Mouse (Mus musculus): ENCODE data around the gene Cacna1d. TPM values are rescaled to one million over a fixed set of nuclear protein-coding genes. Genes with fewer than 3 reads are reported as not detected.

Cacna1d gene
- 6.8 and 7.2 TPM in 2 replicates for polyA plus RNA-seq (2014; fragmentation: Nextera tagmentation; extraction: Ambion mirVana)

DNA sequence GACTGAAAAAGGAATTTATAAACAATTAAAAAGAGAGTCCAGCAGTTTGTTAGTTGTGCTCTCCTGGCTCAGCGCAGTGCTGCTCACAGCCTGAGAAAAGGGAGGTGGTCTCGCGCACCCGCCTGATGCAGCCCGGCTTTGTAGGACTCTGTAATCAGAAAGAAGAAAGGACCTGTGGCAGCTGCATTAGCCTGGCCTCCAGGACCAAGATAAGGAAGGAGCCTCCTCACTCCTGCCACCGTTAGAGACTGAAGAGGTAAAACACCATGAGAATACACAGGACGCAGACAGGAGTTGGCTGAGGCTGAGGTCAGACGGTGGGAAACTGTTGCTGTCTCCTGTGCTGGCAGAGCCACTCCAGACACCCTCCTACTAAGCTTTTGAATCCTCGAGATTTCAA is at the start of gene Cacna1d:
Gene Cacna1d, minus strand, starts transcription at position 114 of the 400 bp plus-strand sequence.
- Histone ChIP-seq H3K4me2 (ENCODE audit: low read length) (no peak within 1 kb of the TSS), H3K4me3 (ENCODE audit: low read depth, low read length) (no peak within 1 kb of the TSS), H3K27me3 (replicated peaks; ENCODE audit: control insufficient read depth, insufficient read depth, low read length) (no peaks in the 10 kb centered on the region), H3K9ac (ENCODE audit: low read length) (no peak within 1 kb of the TSS), H3K9me3 (ENCODE audit: control insufficient read depth, low read length) (no peaks in the 10 kb centered on the region), H3K36me3 (ENCODE audit: control insufficient read depth, insufficient read depth, low read length) (peaks cover 79% of the 10 kb centered on the region), H3K4me1 (replicated peaks; ENCODE audit: control insufficient read depth, insufficient read depth, low read length) (no peaks in the 10 kb centered on the region), H3K27ac (ENCODE audit: low read depth) (peak within 1 kb of the TSS; percentile 57)
- DNase-seq (ENCODE audit: low spot score) (no peak), ATAC-seq (replicated peaks; ENCODE audit: low FRiP score, low TSS enrichment, low read depth) (no peak)
- WGBS: 49% methylated on average over 9 of the region's 9 CpGs

- no peak for ATAC-seq (replicated peaks; ENCODE audit: low FRiP score, low TSS enrichment, low read depth)
- no peak for DNase-seq (ENCODE audit: low spot score)
- Histone ChIP-seq H3K9ac (ENCODE audit: low read length) (no peak overlapping the region), H3K27me3 (replicated peaks; ENCODE audit: control insufficient read depth, insufficient read depth, low read length) (no peaks in the 10 kb centered on the region), H3K36me3 (ENCODE audit: control insufficient read depth, insufficient read depth, low read length) (no peaks in the 10 kb centered on the region), H3K4me2 (ENCODE audit: low read length) (no peak overlapping the region), H3K9me3 (ENCODE audit: control insufficient read depth, low read length) (no peaks in the 10 kb centered on the region), H3K4me1 (replicated peaks; ENCODE audit: control insufficient read depth, insufficient read depth, low read length) (no peaks in the 10 kb centered on the region), H3K27ac (ENCODE audit: low read depth) (no peak overlapping the region), H3K4me3 (ENCODE audit: low read depth, low read length) (no peak overlapping the region)
- WGBS: 81% methylated on average over 6 of the region's 6 CpGs
Measured at GRCm38 (mm10) chr14:30533780-30534450, 42.7 kb upstream of the Cacna1d start.

GRCm38 (mm10) chr14:30531896-30532295 is 40.6 kb upstream of the Cacna1d start:
- ATAC-seq (replicated peaks; ENCODE audit: low FRiP score, low TSS enrichment, low read depth) (no peak), DNase-seq (ENCODE audit: low spot score) (no peak)
- Histone ChIP-seq H3K4me2 (ENCODE audit: low read length) (no peak overlapping the region), H3K36me3 (ENCODE audit: control insufficient read depth, insufficient read depth, low read length) (peaks cover 10% of the 10 kb centered on the region; the same call in 1 of the 2 replicates), H3K9me3 (ENCODE audit: control insufficient read depth, low read length) (no peaks in the 10 kb centered on the region), H3K9ac (ENCODE audit: low read length) (no peak overlapping the region), H3K27ac (ENCODE audit: low read depth) (no peak overlapping the region), H3K4me3 (ENCODE audit: low read depth, low read length) (no peak overlapping the region), H3K4me1 (replicated peaks; ENCODE audit: control insufficient read depth, insufficient read depth, low read length) (no peaks in the 10 kb centered on the region), H3K27me3 (replicated peaks; ENCODE audit: control insufficient read depth, insufficient read depth, low read length) (no peaks in the 10 kb centered on the region)
- 92% methylated on average over 6 of the region's 6 CpGs for WGBS

DNA sequence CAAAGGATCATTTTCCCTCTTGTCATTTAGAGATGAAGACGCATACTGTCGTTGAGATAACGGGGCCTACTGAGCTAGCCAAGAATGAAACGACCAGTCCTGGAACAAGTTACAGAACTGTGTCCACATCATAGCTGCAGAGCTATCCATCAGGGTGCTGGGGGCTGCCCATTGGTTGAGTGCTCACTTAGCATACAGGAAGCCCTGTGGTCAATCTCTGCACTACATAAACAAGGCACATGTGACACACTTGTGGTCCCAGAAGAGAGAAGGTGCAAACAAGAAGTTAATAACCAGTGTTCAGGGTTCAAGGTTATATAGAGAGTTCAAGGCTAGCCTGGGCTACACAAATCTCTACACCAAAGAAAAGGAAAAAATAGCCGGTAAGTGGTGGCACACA is 40.2 kb upstream of the Cacna1d start:
- WGBS: 88% methylated on average over 5 of the region's 5 CpGs
- no peak for DNase-seq (ENCODE audit: low spot score)

GRCm38 (mm10) chr14:30530726-30531269 is 39.5 kb upstream of the Cacna1d start:
- WGBS: 66% methylated on average over 8 of the region's 8 CpGs
- H3K4me2 ChIP-seq (ENCODE audit: low read length): no peak overlapping the region
- DNase-seq (ENCODE audit: low spot score): no peak
- H3K27me3 ChIP-seq (replicated peaks; ENCODE audit: control insufficient read depth, insufficient read depth, low read length): no peaks in the 10 kb centered on the region
- H3K4me3 ChIP-seq (ENCODE audit: low read depth, low read length): no peak overlapping the region
- H3K9me3 ChIP-seq (ENCODE audit: control insufficient read depth, low read length): no peaks in the 10 kb centered on the region
- H3K36me3 ChIP-seq (ENCODE audit: control insufficient read depth, insufficient read depth, low read length): peaks cover 18% of the 10 kb centered on the region
- H3K9ac ChIP-seq (ENCODE audit: low read length): no peak overlapping the region
- H3K4me1 ChIP-seq (replicated peaks; ENCODE audit: control insufficient read depth, insufficient read depth, low read length): no peaks in the 10 kb centered on the region
- ATAC-seq (replicated peaks; ENCODE audit: low FRiP score, low TSS enrichment, low read depth): no peak
- H3K27ac ChIP-seq (ENCODE audit: low read depth): no peak overlapping the region

More for the DNA sequence above, 40.2 kb upstream of the Cacna1d start:
- Histone ChIP-seq H3K4me3 (ENCODE audit: low read depth, low read length) (no peak overlapping the region), H3K9me3 (ENCODE audit: control insufficient read depth, low read length) (no peaks in the 10 kb centered on the region), H3K9ac (ENCODE audit: low read length) (no peak overlapping the region), H3K36me3 (ENCODE audit: control insufficient read depth, insufficient read depth, low read length) (peaks cover 13% of the 10 kb centered on the region), H3K27ac (ENCODE audit: low read depth) (no peak overlapping the region), H3K4me2 (ENCODE audit: low read length) (no peak overlapping the region), H3K4me1 (replicated peaks; ENCODE audit: control insufficient read depth, insufficient read depth, low read length) (no peaks in the 10 kb centered on the region), H3K27me3 (replicated peaks; ENCODE audit: control insufficient read depth, insufficient read depth, low read length) (no peaks in the 10 kb centered on the region)
- ATAC-seq (replicated peaks; ENCODE audit: low FRiP score, low TSS enrichment, low read depth): no peak

- ATAC-seq (replicated peaks; ENCODE audit: low FRiP score, low TSS enrichment, low read depth) (no peak), DNase-seq (ENCODE audit: low spot score) (no peak)
- Histone ChIP-seq H3K4me2 (ENCODE audit: low read length) (no peak overlapping the region), H3K27me3 (replicated peaks; ENCODE audit: control insufficient read depth, insufficient read depth, low read length) (no peaks in the 10 kb centered on the region), H3K27ac (ENCODE audit: low read depth) (no peak overlapping the region), H3K4me3 (ENCODE audit: low read depth, low read length) (no peak overlapping the region), H3K9ac (ENCODE audit: low read length) (no peak overlapping the region), H3K9me3 (ENCODE audit: control insufficient read depth, low read length) (no peaks in the 10 kb centered on the region), H3K36me3 (ENCODE audit: control insufficient read depth, insufficient read depth, low read length) (peaks cover 31% of the 10 kb centered on the region), H3K4me1 (replicated peaks; ENCODE audit: control insufficient read depth, insufficient read depth, low read length) (no peaks in the 10 kb centered on the region)
- 97% methylated on average over 12 of the region's 12 CpGs for WGBS
Measured at GRCm38 (mm10) chr14:30529454-30529853, 38.2 kb upstream of the Cacna1d start.

DNA sequence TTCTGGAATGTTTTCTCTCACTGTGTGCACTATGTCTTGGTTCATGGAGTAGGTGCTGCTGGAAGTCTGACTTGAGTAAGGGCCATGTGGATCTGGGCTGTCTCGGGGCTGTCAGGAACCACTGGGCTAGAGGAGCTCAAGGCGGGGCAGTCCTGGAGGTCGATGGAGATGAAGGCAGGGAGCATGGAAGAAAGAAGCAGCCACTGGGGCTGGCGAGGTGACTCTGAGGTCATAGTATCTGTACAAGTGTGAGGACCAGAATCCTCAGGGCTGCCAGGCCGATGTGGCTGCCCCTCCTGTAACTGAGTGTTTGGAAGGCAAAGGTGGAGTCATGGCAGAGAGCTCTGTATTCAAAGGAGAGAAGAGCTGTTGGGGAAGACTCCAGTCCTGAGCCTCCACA is 37.7 kb upstream of the Cacna1d start:
- no peaks in the 10 kb centered on the region for H3K9me3 ChIP-seq (ENCODE audit: control insufficient read depth, low read length)
- no peak overlapping the region for H3K4me3 ChIP-seq (ENCODE audit: low read depth, low read length)
- ATAC-seq (replicated peaks; ENCODE audit: low FRiP score, low TSS enrichment, low read depth): no peak
- H3K4me2 ChIP-seq (ENCODE audit: low read length): no peak overlapping the region
- peaks cover 34% of the 10 kb centered on the region for H3K36me3 ChIP-seq (ENCODE audit: control insufficient read depth, insufficient read depth, low read length)
- H3K9ac ChIP-seq (ENCODE audit: low read length): no peak overlapping the region
- H3K4me1 ChIP-seq (replicated peaks; ENCODE audit: control insufficient read depth, insufficient read depth, low read length): no peaks in the 10 kb centered on the region
- H3K27me3 ChIP-seq (replicated peaks; ENCODE audit: control insufficient read depth, insufficient read depth, low read length): no peaks in the 10 kb centered on the region
- WGBS: 80% methylated on average over 5 of the region's 5 CpGs
- no peak overlapping the region for H3K27ac ChIP-seq (ENCODE audit: low read depth)
- no peak for DNase-seq (ENCODE audit: low spot score)

- no peak for DNase-seq (ENCODE audit: low spot score)
- Histone ChIP-seq H3K4me2 (ENCODE audit: low read length) (no peak overlapping the region), H3K9me3 (ENCODE audit: control insufficient read depth, low read length) (no peaks in the 10 kb centered on the region), H3K4me1 (replicated peaks; ENCODE audit: control insufficient read depth, insufficient read depth, low read length) (no peaks in the 10 kb centered on the region), H3K36me3 (ENCODE audit: control insufficient read depth, insufficient read depth, low read length) (peaks cover 39% of the 10 kb centered on the region), H3K27ac (ENCODE audit: low read depth) (no peak overlapping the region), H3K9ac (ENCODE audit: low read length) (no peak overlapping the region), H3K4me3 (ENCODE audit: low read depth, low read length) (no peak overlapping the region), H3K27me3 (replicated peaks; ENCODE audit: control insufficient read depth, insufficient read depth, low read length) (no peaks in the 10 kb centered on the region)
- WGBS: 89% methylated on average over 10 of the region's 10 CpGs
- no peak for ATAC-seq (replicated peaks; ENCODE audit: low FRiP score, low TSS enrichment, low read depth)
Measured at GRCm38 (mm10) chr14:30528392-30528791, 37.1 kb upstream of the Cacna1d start.

- no peak overlapping the region for H3K4me2 ChIP-seq (ENCODE audit: low read length)
- no peak overlapping the region for H3K4me3 ChIP-seq (ENCODE audit: low read depth, low read length)
- DNase-seq (ENCODE audit: low spot score) (no peak), ATAC-seq (replicated peaks; ENCODE audit: low FRiP score, low TSS enrichment, low read depth) (no peak)
- no peak overlapping the region for H3K9ac ChIP-seq (ENCODE audit: low read length)
- H3K36me3 ChIP-seq (ENCODE audit: control insufficient read depth, insufficient read depth, low read length): peaks cover 88% of the 10 kb centered on the region
- H3K27me3 ChIP-seq (replicated peaks; ENCODE audit: control insufficient read depth, insufficient read depth, low read length): no peaks in the 10 kb centered on the region
- H3K27ac ChIP-seq (ENCODE audit: low read depth): no peak overlapping the region
- no peaks in the 10 kb centered on the region for H3K4me1 ChIP-seq (replicated peaks; ENCODE audit: control insufficient read depth, insufficient read depth, low read length)
- 86% methylated on average over 6 of the region's 6 CpGs for WGBS
- H3K9me3 ChIP-seq (ENCODE audit: control insufficient read depth, low read length): no peaks in the 10 kb centered on the region
Measured at GRCm38 (mm10) chr14:30523356-30523755, 32.1 kb upstream of the Cacna1d start.
